Mouse (Mus musculus): ENCODE measurements at regions not wholly inside any gene's neighbourhood (a gene's known extent, or its start where the extent isn't known, plus 50 kb on each side); places are given as distances from the start of the nearest gene placed in this dataset.

DNA sequence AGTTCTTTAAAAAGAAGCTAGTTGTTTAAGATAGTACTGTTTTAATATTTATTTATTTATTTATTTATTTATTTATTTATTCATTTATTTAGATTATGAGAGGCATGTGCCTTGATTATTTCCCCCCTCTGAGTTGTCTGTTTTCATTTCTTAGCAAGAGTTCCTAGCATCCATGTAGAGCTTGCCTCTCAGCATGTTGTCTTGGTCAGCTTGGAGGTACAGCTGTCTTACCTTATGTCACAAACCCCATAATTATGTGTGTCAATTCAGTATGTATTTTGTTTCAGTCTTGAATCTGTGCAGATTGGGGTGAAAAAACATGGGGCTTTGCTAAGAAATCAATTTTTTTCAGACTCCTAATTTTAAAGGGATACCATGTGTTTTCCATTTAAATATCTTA is 1116.3 kb downstream of the Basp1 start:
- peak; percentile 59 for DNase-seq

DNA sequence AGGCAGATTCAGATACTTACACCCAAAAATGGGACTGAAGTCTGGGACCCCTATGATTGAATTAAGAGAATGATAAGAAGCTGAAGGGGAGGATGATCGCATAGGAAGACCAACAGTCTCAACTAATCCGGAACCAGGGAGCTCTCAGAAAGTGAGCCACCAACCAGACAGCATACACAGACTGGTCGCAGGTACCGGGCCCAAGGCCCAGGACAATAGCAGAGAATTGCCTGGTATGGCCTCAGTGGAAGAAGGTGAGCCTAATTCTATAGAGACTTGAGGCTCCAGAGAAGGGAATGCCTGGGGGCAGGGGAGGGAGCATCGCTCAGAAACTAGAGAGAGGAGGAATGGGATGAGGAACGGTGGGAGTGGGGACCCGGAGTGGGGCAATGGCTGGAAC is 1116.8 kb downstream of the Basp1 start:
- peak; percentile 13 for DNase-seq

DNA sequence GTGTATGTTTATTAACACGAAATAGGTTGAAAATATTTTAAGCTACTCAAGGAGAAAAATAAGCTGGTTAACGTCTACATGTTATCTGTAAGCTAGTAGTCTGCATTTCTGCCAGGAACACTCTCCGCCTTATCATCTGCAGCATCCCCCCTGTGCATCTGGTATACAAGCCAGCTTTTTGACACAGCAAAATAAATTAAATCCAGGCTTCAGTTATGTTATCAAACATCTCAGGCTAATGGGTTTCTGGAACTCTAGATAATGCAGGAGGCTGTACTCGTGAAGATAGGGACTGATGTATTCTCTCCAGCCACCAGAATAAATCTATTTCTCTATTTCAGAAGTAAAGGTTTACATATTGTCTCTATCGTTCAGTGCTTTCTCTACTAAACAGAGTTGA is 1138.5 kb downstream of the Basp1 start:
- no peak for DNase-seq

DNA sequence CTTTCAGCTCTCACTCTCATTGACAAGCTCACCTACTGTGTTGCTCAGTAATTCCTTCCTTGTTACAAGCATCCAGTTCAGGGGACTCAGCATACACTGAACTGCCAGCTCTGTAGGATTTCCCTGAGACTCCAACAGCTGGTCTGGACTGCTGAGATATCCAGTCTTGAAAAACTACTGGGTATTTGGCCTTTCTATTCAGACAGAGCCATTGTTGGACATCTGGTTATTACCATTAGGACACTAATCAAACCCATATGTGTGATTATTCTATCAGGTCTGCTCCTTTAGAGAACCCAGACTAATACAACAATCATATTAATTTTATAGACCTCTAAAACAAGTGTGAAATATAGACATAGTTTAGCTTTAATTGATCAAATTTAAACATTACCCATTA is 1146.2 kb downstream of the Basp1 start:
- no peak for DNase-seq

All from cerebellum, adult 11-12 months (tissue).